Mouse (Mus musculus) intestine, embryonic 15.5 days (tissue): ENCODE measurements around the gene Lrrc8d. TPM values are rescaled to one million over a fixed set of nuclear protein-coding genes. Genes with fewer than 3 reads are reported as not detected.

Source experiments
- ATAC-seq: fragments of 200-750 bp; cut with Nextera tagmentation; 2 replicates; pipeline ENCODE4 v1.8.0; 2017; ENCODE audit warnings: moderate TSS enrichment, moderate library complexity
- H3K27ac ChIP-seq: fragments of 300-500 bp; sonication (generic); 2 replicates; pipeline ENCODE4 v1.5.1; 2015; ENCODE audit warnings: mild to moderate bottlenecking, inconsistent platforms
- H3K27me3 ChIP-seq: fragments of 300-500 bp; sonication (generic); replicated peaks from 2 replicates; pipeline ENCODE4 v1.6.1; 2015; ENCODE audit warnings: inconsistent platforms
- H3K36me3 ChIP-seq: fragments of 300-500 bp; sonication (generic); 2 replicates; pipeline ENCODE4 v1.6.1; 2015; ENCODE audit warnings: inconsistent platforms
- H3K4me1 ChIP-seq: fragments of 300-500 bp; sonication (generic); replicated peaks from 2 replicates; pipeline ENCODE4 v1.6.1; 2015; ENCODE audit warnings: inconsistent platforms
- H3K4me2 ChIP-seq: fragments of 300-500 bp; sonication (generic); replicated peaks from 2 replicates; pipeline ENCODE4 v1.6.1; 2015; ENCODE audit warnings: mild to moderate bottlenecking, inconsistent platforms
- H3K4me3 ChIP-seq: fragments of 300-500 bp; sonication (generic); replicated peaks from 2 replicates; pipeline ENCODE4 v1.5.1; 2015; ENCODE audit warnings: inconsistent platforms
- H3K9ac ChIP-seq: fragments of 300-500 bp; sonication (generic); 2 replicates; pipeline ENCODE4 v1.6.1; 2015; ENCODE audit warnings: inconsistent platforms
- H3K9me3 ChIP-seq: fragments of 300-500 bp; sonication (generic); 2 replicates; pipeline ENCODE4 v1.6.1; 2016; ENCODE audit warnings: inconsistent platforms
- WGBS: fragments of 180-500 bp; shearing (Covaris S2); methylation state at CpG from one replicate; pipeline ENCODE4 v1.1.7; 2015; 5-methylcytosine and 5-hydroxymethylcytosine counted together
- polyA plus RNA-seq: library from polyadenylated mRNA; unstranded; fragments of >200 nt; fragmentation: Nextera tagmentation; extraction: Ambion mirVana; gene quantifications from 2 replicates; pipeline ENCODE4 v1.2.1, GENCODE M21; 2015

Lrrc8d gene
- polyA plus RNA-seq, 1 experiment from 2014 or later: 16.2 TPM

GRCm38 (mm10) chr5:105813974-105814373, 114.2 kb downstream of the Lrrc8d start:
- peaks cover 21% of the 10 kb centered on the region for H3K36me3 ChIP-seq
- WGBS: 90% methylated on average over 10 of the region's 10 CpGs
- no peak for ATAC-seq
- H3K9ac ChIP-seq: no peak overlapping the region
- H3K4me3 ChIP-seq: no peak overlapping the region
- no peak overlapping the region for H3K27ac ChIP-seq
- no peak overlapping the region for H3K4me2 ChIP-seq
- no peaks in the 10 kb centered on the region for H3K27me3 ChIP-seq
- no peaks in the 10 kb centered on the region; the same call in 1 of the 2 replicates for H3K4me1 ChIP-seq
- H3K9me3 ChIP-seq: no peaks in the 10 kb centered on the region

- Histone ChIP-seq H3K9me3 (no peaks in the 10 kb centered on the region), H3K36me3 (peaks cover 21% of the 10 kb centered on the region), H3K9ac (no peak overlapping the region), H3K27me3 (no peaks in the 10 kb centered on the region), H3K4me1 (no peaks in the 10 kb centered on the region), H3K27ac (no peak overlapping the region), H3K4me2 (no peak overlapping the region), H3K4me3 (no peak overlapping the region)
- ATAC-seq: no peak
- 88% methylated on average over 14 of the region's 14 CpGs for WGBS
Measured at GRCm38 (mm10) chr5:105816118-105816517, 116.3 kb downstream of the Lrrc8d start.

GRCm38 (mm10) chr5:105817248-105817976, 117.6 kb downstream of the Lrrc8d start:
- Histone ChIP-seq H3K27ac (no peak overlapping the region), H3K4me3 (no peak overlapping the region), H3K4me1 (no peaks in the 10 kb centered on the region), H3K27me3 (no peaks in the 10 kb centered on the region), H3K4me2 (no peak overlapping the region), H3K9me3 (no peaks in the 10 kb centered on the region), H3K9ac (no peak overlapping the region), H3K36me3 (peaks cover 13% of the 10 kb centered on the region)
- no peak for ATAC-seq
- WGBS: 83% methylated on average over 9 of the region's 9 CpGs

- H3K27me3 ChIP-seq: no peaks in the 10 kb centered on the region
- ATAC-seq: no peak
- no peak overlapping the region for H3K4me3 ChIP-seq
- no peaks in the 10 kb centered on the region for H3K9me3 ChIP-seq
- no peaks in the 10 kb centered on the region; the same call in 1 of the 2 replicates for H3K4me1 ChIP-seq
- no peak overlapping the region for H3K4me2 ChIP-seq
- H3K27ac ChIP-seq: no peak overlapping the region
- no peak overlapping the region for H3K9ac ChIP-seq
- WGBS: 77% methylated on average over 5 of the region's 5 CpGs
- H3K36me3 ChIP-seq: peaks cover 4% of the 10 kb centered on the region
Measured at GRCm38 (mm10) chr5:105818411-105818810, 118.6 kb downstream of the Lrrc8d start.

- Histone ChIP-seq H3K36me3 (no peaks in the 10 kb centered on the region), H3K27ac (no peak overlapping the region), H3K27me3 (no peaks in the 10 kb centered on the region), H3K9ac (no peak overlapping the region), H3K4me1 (no peaks in the 10 kb centered on the region; the same call in none of the 2 replicates), H3K9me3 (no peaks in the 10 kb centered on the region), H3K4me3 (no peak overlapping the region), H3K4me2 (no peak overlapping the region)
- ATAC-seq: no peak
- 63% methylated on average over 6 of the region's 6 CpGs for WGBS
Measured at GRCm38 (mm10) chr5:105821390-105821789, 121.6 kb downstream of the Lrrc8d start.

GRCm38 (mm10) chr5:105822521-105823498, 123.0 kb downstream of the Lrrc8d start:
- 66% methylated on average over 15 of the region's 15 CpGs for WGBS

GRCm38 (mm10) chr5:105824282-105824681, 124.5 kb downstream of the Lrrc8d start:
- Histone ChIP-seq H3K4me3 (no peak overlapping the region), H3K36me3 (no peaks in the 10 kb centered on the region), H3K9me3 (no peaks in the 10 kb centered on the region), H3K4me1 (no peaks in the 10 kb centered on the region; the same call in none of the 2 replicates), H3K9ac (no peak overlapping the region), H3K27me3 (no peaks in the 10 kb centered on the region), H3K4me2 (no peak overlapping the region), H3K27ac (no peak overlapping the region)
- 55% methylated on average over 7 of the region's 7 CpGs for WGBS
- ATAC-seq: no peak

More at GRCm38 (mm10) chr5:105822521-105823498, 123.0 kb downstream of the Lrrc8d start:
- H3K4me3 ChIP-seq: no peak overlapping the region
- H3K27ac ChIP-seq: no peak overlapping the region
- ATAC-seq: no peak
- H3K4me1 ChIP-seq: no peaks in the 10 kb centered on the region; the same call in none of the 2 replicates
- H3K9me3 ChIP-seq: no peaks in the 10 kb centered on the region
- no peak overlapping the region for H3K9ac ChIP-seq
- H3K36me3 ChIP-seq: no peaks in the 10 kb centered on the region
- no peaks in the 10 kb centered on the region for H3K27me3 ChIP-seq
- no peak overlapping the region for H3K4me2 ChIP-seq

- Histone ChIP-seq H3K9me3 (no peaks in the 10 kb centered on the region), H3K36me3 (no peaks in the 10 kb centered on the region), H3K4me2 (no peak overlapping the region), H3K27me3 (no peaks in the 10 kb centered on the region), H3K9ac (no peak overlapping the region), H3K27ac (no peak overlapping the region), H3K4me1 (peaks cover 2% of the 10 kb centered on the region), H3K4me3 (no peak overlapping the region)
- 40% methylated on average over 4 of the region's 4 CpGs for WGBS
- ATAC-seq: peak; percentile 54
Measured at GRCm38 (mm10) chr5:105824827-105825226, 125.1 kb downstream of the Lrrc8d start.

GRCm38 (mm10) chr5:105826916-105827510, 127.2 kb downstream of the Lrrc8d start:
- no peaks in the 10 kb centered on the region for H3K27me3 ChIP-seq
- 83% methylated on average over 5 of the region's 5 CpGs for WGBS
- H3K27ac ChIP-seq: no peak overlapping the region
- no peak overlapping the region for H3K9ac ChIP-seq
- H3K4me2 ChIP-seq: no peak overlapping the region
- no peaks in the 10 kb centered on the region for H3K36me3 ChIP-seq
- no peak overlapping the region for H3K4me3 ChIP-seq
- ATAC-seq: no peak
- H3K9me3 ChIP-seq: no peaks in the 10 kb centered on the region
- H3K4me1 ChIP-seq: peaks cover 2% of the 10 kb centered on the region

- H3K4me2 ChIP-seq: no peak overlapping the region
- H3K27me3 ChIP-seq: no peaks in the 10 kb centered on the region
- H3K36me3 ChIP-seq: no peaks in the 10 kb centered on the region
- no peak overlapping the region for H3K27ac ChIP-seq
- peaks cover 2% of the 10 kb centered on the region for H3K4me1 ChIP-seq
- no peak overlapping the region for H3K9ac ChIP-seq
- ATAC-seq: no peak
- H3K4me3 ChIP-seq: no peak overlapping the region
- no peaks in the 10 kb centered on the region for H3K9me3 ChIP-seq
- 90% methylated on average over 3 of the region's 3 CpGs for WGBS
Measured at GRCm38 (mm10) chr5:105828050-105828449, 128.3 kb downstream of the Lrrc8d start.

- Histone ChIP-seq H3K36me3 (no peaks in the 10 kb centered on the region), H3K27ac (no peak overlapping the region), H3K9ac (no peak overlapping the region), H3K27me3 (no peaks in the 10 kb centered on the region), H3K4me1 (peaks cover 5% of the 10 kb centered on the region; the same call in 1 of the 2 replicates), H3K4me2 (no peak overlapping the region), H3K4me3 (no peak overlapping the region), H3K9me3 (no peaks in the 10 kb centered on the region)
- WGBS: 27% methylated on average over 7 of the region's 7 CpGs
- ATAC-seq: peak; percentile 69
Measured at GRCm38 (mm10) chr5:105829008-105829586, 129.3 kb downstream of the Lrrc8d start.

GRCm38 (mm10) chr5:105832140-105832539, 132.4 kb downstream of the Lrrc8d start:
- no peak for ATAC-seq
- H3K4me1 ChIP-seq: peaks cover 5% of the 10 kb centered on the region; the same call in 1 of the 2 replicates
- WGBS: 69% methylated on average over 7 of the region's 7 CpGs
- no peak overlapping the region for H3K9ac ChIP-seq
- H3K4me3 ChIP-seq: no peak overlapping the region
- H3K4me2 ChIP-seq: no peak overlapping the region
- H3K27ac ChIP-seq: no peak overlapping the region
- H3K9me3 ChIP-seq: no peaks in the 10 kb centered on the region
- no peaks in the 10 kb centered on the region for H3K27me3 ChIP-seq
- H3K36me3 ChIP-seq: no peaks in the 10 kb centered on the region
